Mouse (Mus musculus): ENCODE results near the gene Dhh.

Gene Dhh

GRCm38 (mm10) chr15:98849165-98849564 lies 49.2 kb downstream of the Dhh start:
- no peak for DNase-seq

DNA sequence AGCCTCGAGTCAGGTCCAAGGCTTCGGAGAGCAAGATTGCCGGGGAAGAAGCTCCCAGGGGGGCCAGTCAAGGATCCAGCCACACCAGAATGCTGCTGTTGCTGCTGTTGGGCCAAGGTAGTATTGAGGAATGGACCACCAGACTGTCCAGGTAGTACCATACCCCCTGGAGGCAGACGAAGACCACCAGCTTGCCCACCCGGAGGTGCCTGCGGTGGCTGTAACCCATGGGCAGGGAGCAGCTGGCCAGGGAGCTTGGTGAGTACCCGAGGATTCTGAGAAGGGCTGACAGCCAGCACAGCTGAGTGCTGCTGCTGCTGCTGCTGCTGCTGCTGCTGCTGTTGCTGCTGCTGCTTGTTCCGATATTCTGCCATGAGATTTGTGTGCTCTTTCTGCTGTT lies 52.2 kb downstream of the Dhh start:
- no peak for DNase-seq

DNA sequence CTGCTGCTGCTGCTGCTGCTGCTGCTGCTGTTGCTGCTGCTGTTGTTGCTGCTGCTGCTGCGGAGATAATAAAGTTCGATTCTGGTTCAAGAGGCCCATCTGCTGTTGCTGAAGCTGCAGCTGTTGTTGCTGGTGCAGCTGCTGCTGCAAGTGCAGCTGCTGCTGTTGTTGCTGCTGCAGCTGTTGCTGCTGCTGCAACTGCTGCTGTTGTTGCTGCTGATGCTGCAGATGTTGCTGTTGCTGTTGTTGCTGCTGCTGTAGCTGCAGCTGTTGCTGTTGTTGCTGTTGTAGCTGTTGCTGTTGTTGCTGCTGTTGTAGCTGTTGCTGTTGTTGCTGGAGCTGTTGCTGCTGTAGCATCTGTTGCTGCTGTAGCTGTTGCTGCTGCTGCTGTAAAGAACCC lies 53.2 kb downstream of the Dhh start:
- DNase-seq: no peak

GRCm38 (mm10) chr15:98843595-98844223 lies 54.6 kb downstream of the Dhh start:
- no peak for DNase-seq
